Mouse (Mus musculus): ENCODE results near the gene Gm42372. TPM values are rescaled to one million over a fixed set of nuclear protein-coding genes. Genes with fewer than 3 reads are reported as not detected.

Gm42372 gene
- polyA plus RNA-seq, 2 experiments from 2014 or later: 3.6 to 4.2 TPM

DNA sequence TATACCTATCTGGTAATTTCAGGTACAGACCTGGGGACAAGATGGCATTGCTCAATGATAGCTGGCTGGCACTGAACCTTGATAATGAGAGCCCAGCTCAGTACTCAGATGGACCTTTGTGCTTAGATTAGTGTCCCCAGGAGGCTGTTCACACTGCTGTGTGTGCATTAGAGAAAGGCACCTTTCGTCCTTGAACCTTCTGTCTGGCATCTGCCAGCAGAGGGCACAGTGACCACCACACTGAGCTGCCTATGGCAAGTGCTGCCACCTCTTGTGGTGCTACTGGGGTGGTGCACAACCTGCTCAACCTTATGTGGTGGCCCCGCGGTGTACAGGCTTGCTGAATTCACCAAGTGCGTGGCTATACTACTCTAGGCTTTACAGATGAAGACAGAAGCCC is 24.4 kb downstream of the Gm42372 start:
- ATAC-seq: peak; percentile 42

- peak; percentile 75 for ATAC-seq
These were observed 26.6 kb downstream of the Gm42372 start for GRCm38 (mm10) chr7:17009326-17010009.

- ATAC-seq: no peak
These were observed 27.1 kb downstream of the Gm42372 start for GRCm38 (mm10) chr7:17010010-17010347.

DNA sequence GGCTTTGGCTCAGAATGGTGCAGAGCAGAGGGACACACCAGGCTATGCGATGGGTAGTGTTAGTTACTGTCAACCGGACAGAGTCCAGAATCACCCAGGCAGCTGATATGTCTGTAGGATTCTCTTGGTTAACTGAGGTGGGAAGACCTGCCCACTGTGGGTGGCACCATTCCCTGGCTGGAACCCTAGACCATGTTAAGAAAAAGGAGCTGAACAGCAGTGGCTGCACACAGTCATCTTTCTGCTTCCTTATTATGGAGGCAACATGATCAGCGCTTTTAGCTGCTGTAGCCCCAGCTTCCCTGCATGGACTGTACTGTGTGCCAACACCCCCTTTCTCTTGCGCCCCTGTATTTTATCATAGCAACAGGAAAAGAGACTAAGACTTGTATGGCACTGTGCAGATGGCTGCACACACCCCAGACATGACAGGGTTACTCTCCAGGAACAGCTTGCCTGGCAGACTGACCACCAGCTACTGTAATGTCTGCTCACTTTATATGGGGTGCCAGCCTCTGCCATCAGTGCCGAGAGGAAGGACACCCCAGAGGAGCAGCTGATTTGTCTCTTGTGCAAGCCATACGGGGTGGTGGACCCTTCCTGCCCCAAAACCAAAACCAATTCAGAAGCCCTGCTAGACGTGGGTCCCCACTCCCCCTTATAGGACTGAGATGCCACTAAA is 29.2 kb downstream of the Gm42372 start:
- no peak for ATAC-seq

- no peak for ATAC-seq
These were observed 32.5 kb downstream of the Gm42372 start for GRCm38 (mm10) chr7:17015381-17015780.

DNA sequence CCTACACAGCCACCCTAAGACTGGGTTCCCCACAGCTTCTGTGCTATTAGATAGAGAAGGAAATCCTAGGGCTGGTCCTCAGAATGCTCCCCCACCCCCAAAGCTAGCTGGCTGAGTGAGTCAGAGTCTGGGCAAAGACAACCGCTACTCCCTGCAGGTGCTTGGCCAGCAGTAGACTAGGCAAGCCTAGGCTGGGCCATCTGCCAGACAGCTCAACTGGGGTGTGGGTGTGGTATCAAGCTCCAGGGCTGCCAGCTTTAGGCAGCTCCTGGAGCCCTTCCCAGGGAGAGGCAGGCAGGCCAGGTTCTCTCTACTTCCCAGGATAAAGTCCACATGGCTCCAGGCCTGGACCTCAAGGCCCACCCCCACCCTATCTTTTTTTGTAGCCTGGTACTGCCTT is 34.1 kb downstream of the Gm42372 start:
- ATAC-seq: no peak

DNA sequence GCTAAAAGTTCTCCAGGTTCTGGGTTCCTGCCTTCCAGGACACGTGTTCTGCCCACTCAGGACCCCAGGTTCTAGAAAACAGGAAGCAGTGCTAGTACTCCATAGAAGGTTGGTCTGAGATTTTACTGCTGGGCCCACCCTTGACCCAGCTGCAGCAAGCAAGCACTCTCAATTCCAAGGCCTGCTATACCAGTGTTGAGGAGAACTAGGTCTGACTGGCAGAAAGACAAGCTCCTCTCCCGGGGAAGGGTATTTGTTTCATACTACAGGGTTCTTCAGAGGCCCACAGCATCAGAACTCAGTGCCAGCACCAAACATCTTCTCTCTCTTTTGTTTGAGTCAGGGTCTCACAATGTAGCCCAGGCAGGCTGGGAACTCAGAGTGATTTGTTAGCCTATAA is 35.0 kb downstream of the Gm42372 start:
- ATAC-seq: no peak

DNA sequence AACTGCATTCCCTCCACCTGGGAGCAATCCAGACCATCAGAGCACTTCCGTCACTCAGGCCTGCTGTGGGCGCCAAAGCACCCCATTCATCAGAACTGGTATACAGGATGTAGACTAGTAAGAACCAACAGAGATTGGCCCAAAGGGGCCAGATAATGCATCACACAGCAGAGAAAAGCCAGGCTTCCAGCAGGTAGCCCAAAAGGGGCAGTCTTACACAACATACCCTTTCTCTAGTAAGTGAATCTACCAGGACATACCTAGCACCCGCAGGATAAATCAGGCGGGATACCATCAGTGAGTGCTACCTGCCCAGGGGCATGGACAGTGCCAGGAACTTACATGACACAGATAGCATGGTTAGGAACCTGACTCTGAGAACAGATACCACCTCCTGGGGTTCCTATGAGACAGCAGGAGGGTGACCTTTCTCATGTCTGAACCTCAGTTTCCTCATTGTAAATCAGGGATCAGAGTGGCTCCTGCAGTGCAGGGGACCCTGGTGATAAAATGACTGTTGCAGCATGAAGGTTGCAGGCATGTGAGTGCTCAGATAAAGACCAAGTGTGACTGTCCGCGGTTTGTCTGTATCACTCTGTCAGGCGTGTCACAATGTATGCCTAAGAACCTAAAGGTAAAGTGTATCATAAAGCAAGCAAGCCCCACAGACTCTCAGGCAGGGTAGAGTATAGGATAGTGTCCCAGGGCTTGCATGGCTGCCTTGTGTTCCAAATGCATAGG is 36.7 kb downstream of the Gm42372 start:
- ATAC-seq: no peak

GRCm38 (mm10) chr7:17022176-17022575 is 39.3 kb downstream of the Gm42372 start:
- ATAC-seq: no peak

- no peak for ATAC-seq
These were observed 40.8 kb downstream of the Gm42372 start for GRCm38 (mm10) chr7:17023701-17024100.

GRCm38 (mm10) chr7:17024141-17024540 is 41.3 kb downstream of the Gm42372 start:
- ATAC-seq: no peak

- ATAC-seq: peak; percentile 67
These were observed 42.1 kb downstream of the Gm42372 start for GRCm38 (mm10) chr7:17024814-17025504.

DNA sequence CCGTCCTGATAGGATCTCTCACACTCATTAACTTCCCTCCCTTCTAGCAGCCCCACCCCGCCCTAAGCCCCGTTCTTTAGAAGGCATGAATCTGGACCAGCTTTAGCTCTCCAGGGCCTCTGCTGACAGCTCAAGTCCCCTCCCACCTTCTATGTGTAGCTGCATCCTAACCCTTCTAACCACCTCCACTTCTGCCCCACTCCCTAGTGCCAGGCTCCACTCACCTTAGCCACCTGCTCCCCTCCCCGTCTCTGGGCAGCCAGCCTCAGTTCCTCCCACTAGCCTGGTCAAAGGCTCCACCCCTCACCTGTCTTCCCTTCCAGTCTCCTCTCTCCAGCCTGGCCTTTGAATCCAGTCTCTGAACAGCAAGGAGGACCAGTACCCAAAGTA is 42.6 kb downstream of the Gm42372 start:
- ATAC-seq: no peak

DNA sequence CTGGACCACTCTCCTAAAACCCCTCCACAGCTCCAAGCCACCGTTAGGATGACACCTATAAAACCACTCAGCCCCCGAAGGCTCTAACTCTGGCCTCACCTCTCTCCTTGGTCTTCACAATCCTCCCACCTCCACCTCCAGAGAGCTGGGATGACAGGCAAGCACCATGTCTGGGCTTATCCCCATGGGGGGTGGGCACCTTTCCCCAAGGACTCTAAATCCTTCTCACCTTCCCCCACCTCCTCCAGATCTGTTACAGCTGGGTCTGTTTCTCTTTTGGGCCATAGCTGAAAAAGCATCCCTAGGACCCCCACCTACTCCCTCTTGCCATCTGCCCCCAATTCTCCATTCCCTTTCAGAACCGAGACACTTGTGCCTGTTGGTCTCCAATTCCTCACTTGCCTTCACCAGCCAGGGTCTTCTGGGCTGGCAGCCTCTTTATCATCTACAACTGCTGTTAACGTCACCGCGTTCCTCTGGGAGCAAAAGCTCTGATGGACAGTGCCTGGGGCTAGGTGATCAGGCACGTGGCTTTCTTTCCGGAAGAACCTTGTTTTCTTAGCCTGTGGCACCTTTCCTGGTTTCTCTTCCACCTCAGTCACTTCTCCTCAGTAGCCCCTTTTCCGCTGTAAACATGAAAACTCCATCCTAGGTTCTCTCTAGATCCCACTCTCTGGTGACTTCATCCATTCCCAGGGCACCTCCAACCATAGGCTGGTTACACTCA is 43.2 kb downstream of the Gm42372 start:
- ATAC-seq: no peak

DNA sequence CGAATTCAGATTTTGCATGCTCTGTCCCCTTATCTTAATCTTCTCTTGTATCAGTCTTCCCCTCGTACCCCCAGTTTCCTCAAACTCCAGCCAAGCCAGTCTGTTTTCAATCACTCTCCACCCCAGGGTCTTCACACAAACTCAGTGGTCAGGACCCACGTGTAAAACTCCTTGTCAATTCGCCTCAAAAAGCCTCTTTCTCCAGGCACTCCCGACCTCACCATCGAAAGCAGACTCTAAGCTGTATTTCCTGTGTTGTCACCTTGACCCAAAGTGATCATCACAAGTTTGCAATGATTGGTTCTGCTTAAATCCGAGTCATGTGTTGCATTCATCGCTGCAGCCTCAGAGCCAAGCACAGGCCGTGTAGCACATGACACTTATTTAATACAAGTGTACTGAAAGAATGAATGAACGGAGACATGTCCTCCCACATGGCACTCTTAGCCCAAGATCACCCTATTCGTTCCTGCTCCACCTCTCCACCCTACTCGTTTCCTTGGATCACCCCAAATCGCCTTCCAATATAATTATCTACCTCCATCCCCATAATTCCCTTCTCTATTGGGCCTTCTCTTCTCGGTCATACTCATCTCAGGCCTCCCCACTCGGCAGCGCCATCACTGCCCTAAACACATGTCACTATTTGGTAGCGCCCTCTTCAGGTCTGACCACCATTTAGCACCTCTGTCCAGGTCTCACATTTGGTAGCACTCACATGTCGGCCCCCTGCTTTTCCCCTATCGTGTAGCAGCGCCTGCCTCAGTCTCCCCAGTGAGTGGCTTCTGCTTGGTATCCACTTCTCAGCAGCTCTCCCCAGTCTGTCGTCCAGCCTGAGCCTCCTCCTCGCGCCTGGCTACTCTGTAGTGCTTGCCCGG is 44.1 kb downstream of the Gm42372 start:
- ATAC-seq: peak; percentile 71

DNA sequence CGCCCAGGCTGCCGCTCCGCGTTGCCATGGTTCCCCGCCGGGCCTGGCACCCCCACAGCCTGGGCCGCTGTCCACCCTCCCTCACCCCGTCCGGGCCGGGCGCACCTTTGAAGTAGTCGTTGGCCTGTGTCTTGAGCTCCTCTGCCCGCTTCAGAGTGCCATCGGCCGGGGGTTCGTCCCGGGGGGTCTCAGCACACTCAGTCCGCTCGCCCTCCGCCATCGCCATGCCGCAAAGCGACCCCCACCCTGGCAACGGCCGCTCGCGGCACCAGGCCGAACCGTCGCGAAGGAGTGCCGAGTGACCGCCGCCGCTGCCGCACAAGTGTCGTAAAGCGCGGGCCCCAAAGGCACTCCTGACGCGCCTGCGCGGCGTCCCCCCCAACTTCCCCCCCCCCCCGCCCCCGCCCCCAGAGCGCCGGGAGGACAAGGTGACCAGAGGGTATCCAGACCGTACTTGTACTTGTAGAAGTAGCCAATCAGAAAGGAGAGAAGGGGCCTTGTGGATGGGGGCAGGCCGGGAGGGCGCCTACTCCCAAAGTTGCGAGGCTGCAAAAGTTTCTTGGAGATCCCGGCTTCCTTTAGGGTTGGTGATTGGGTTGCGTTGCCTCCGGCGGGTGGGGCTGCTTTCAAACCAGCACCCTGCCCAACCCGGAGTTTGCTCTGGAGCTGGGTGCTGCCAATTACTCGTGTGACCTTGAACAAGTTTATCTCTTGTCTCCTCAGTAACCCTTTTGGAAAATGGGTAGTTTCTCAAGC is 44.9 kb downstream of the Gm42372 start, which contains the start of gene Ppp5c:
Gene Ppp5c (minus strand): TSS at position 337 of the 756 bp plus-strand sequence.
- ATAC-seq: no peak

DNA sequence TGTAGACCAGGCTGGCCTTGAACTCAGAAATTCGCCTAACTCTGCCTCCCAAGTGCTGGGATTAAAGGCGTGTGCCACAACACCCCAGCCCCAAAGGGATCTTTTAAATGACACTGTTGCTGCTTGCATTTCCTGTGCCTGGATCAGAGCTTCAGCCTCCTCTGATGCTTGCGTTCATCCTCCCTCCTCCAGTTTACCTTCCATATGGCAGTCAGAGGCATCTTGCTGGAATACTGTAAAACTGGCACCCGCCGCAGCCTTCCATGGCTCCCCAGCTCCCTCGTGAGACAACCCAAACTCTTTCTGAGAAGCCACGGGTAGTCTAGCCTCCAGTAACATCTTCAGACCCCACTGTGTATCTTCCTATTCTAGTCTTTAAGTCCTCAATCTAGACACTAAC is 46.0 kb downstream of the Gm42372 start:
- ATAC-seq: no peak

- ATAC-seq: no peak
These were observed 47.4 kb downstream of the Gm42372 start for GRCm38 (mm10) chr7:17030239-17030638.

Measured in activated CD4-positive, CD25-positive, alpha-beta regulatory T cell, adult 4 months (primary cell).